Mouse (Mus musculus): ENCODE results near the gene Akap12.

- TF ChIP-seq CTCF (IDR thresholded peaks at IDR 0.05; ENCODE audit: borderline replicate concordance, control insufficient read depth, extremely low read depth, insufficient read depth, low read length, poor library complexity) (no peak), POLR2A (IDR thresholded peaks at IDR 0.05; ENCODE audit: control insufficient read depth, extremely low read depth, insufficient read depth, low read length, poor library complexity) (no peak)
Observed at GRCm38 (mm10) chr10:4370105-4370504, 103.9 kb downstream of the Akap12 start.
